Mouse (Mus musculus): ENCODE measurements around the gene Padi1. TPM values are rescaled to one million over a fixed set of nuclear protein-coding genes. Genes with fewer than 3 reads are reported as not detected.

Padi1 gene
- polyA plus RNA-seq, 1 experiment from 2014 or later = 0.16 TPM

GRCm38 (mm10) chr4:140836208-140836866 lies 9.2 kb downstream of the Padi1 start:
- H3K4me1 ChIP-seq = no peaks in the 10 kb centered on the region
- no peaks in the 10 kb centered on the region for H3K9me3 ChIP-seq
- H3K27me3 ChIP-seq = no peaks in the 10 kb centered on the region
- no peak overlapping the region for H3K27ac ChIP-seq
- 62% methylated on average over 11 of the region's 11 CpGs for WGBS
- no peak for ATAC-seq (ENCODE audit: borderline replicate concordance, extremely low read depth, low FRiP score, low TSS enrichment)
- no peaks in the 10 kb centered on the region for H3K36me3 ChIP-seq
- no peak overlapping the region for H3K4me2 ChIP-seq
- H3K4me3 ChIP-seq = no peak overlapping the region
- no peak overlapping the region for H3K9ac ChIP-seq

- H3K4me2 ChIP-seq = no peak overlapping the region
- H3K9ac ChIP-seq = no peak overlapping the region
- no peak overlapping the region for H3K27ac ChIP-seq
- no peak overlapping the region for H3K4me3 ChIP-seq
- H3K9me3 ChIP-seq = no peaks in the 10 kb centered on the region
- no peak for ATAC-seq (ENCODE audit: borderline replicate concordance, extremely low read depth, low FRiP score, low TSS enrichment)
- no peaks in the 10 kb centered on the region for H3K4me1 ChIP-seq
- no peaks in the 10 kb centered on the region for H3K36me3 ChIP-seq
- 4% methylated on average over 8 of the region's 10 CpGs for WGBS
- H3K27me3 ChIP-seq = no peaks in the 10 kb centered on the region
These were observed 9.9 kb downstream of the Padi1 start for GRCm38 (mm10) chr4:140835682-140836081.

- H3K27me3 ChIP-seq = no peaks in the 10 kb centered on the region
- 64% methylated on average over 6 of the region's 6 CpGs for WGBS
- ATAC-seq (ENCODE audit: borderline replicate concordance, extremely low read depth, low FRiP score, low TSS enrichment) = no peak
- H3K4me3 ChIP-seq = no peak overlapping the region
- H3K4me2 ChIP-seq = no peak overlapping the region
- H3K9ac ChIP-seq = no peak overlapping the region
- H3K9me3 ChIP-seq = no peaks in the 10 kb centered on the region
- H3K27ac ChIP-seq = no peak overlapping the region
- H3K4me1 ChIP-seq = no peaks in the 10 kb centered on the region
- H3K36me3 ChIP-seq = no peaks in the 10 kb centered on the region
These were observed 11.1 kb downstream of the Padi1 start for GRCm38 (mm10) chr4:140834327-140834934.

GRCm38 (mm10) chr4:140832821-140833220 lies 12.8 kb downstream of the Padi1 start:
- no peaks in the 10 kb centered on the region for H3K36me3 ChIP-seq
- no peak overlapping the region for H3K4me3 ChIP-seq
- H3K27ac ChIP-seq = no peak overlapping the region
- H3K4me2 ChIP-seq = no peak overlapping the region
- no peaks in the 10 kb centered on the region for H3K9me3 ChIP-seq
- WGBS = 40% methylated on average over 8 of the region's 8 CpGs
- ATAC-seq (ENCODE audit: borderline replicate concordance, extremely low read depth, low FRiP score, low TSS enrichment) = no peak
- no peak overlapping the region for H3K9ac ChIP-seq
- H3K27me3 ChIP-seq = no peaks in the 10 kb centered on the region
- no peaks in the 10 kb centered on the region for H3K4me1 ChIP-seq

- Histone ChIP-seq H3K27me3 (no peaks in the 10 kb centered on the region), H3K4me2 (no peak overlapping the region), H3K4me3 (no peak overlapping the region)
These were observed 13.8 kb downstream of the Padi1 start for GRCm38 (mm10) chr4:140831808-140832207.

GRCm38 (mm10) chr4:140827237-140827636 lies 18.3 kb downstream of the Padi1 start:
- Histone ChIP-seq H3K4me1 (no peaks in the 10 kb centered on the region), H3K27me3 (no peaks in the 10 kb centered on the region), H3K4me2 (no peak overlapping the region), H3K9me3 (no peaks in the 10 kb centered on the region), H3K9ac (no peak overlapping the region), H3K4me3 (no peak overlapping the region), H3K27ac (no peak overlapping the region), H3K36me3 (no peaks in the 10 kb centered on the region)
- WGBS = 46% methylated on average over 3 of the region's 3 CpGs
- ATAC-seq (ENCODE audit: borderline replicate concordance, extremely low read depth, low FRiP score, low TSS enrichment) = no peak

More at GRCm38 (mm10) chr4:140831808-140832207, 13.8 kb downstream of the Padi1 start:
- Histone ChIP-seq H3K4me1 (no peaks in the 10 kb centered on the region), H3K9ac (no peak overlapping the region), H3K36me3 (no peaks in the 10 kb centered on the region), H3K9me3 (no peaks in the 10 kb centered on the region), H3K27ac (no peak overlapping the region)
- no peak for ATAC-seq (ENCODE audit: borderline replicate concordance, extremely low read depth, low FRiP score, low TSS enrichment)
- 68% methylated on average over 4 of the region's 4 CpGs for WGBS

- Histone ChIP-seq H3K4me2 (no peak overlapping the region), H3K4me3 (no peak overlapping the region), H3K4me1 (no peaks in the 10 kb centered on the region), H3K27ac (no peak overlapping the region), H3K27me3 (no peaks in the 10 kb centered on the region), H3K9me3 (no peaks in the 10 kb centered on the region), H3K9ac (no peak overlapping the region), H3K36me3 (no peaks in the 10 kb centered on the region)
- no peak for ATAC-seq (ENCODE audit: borderline replicate concordance, extremely low read depth, low FRiP score, low TSS enrichment)
- WGBS = 52% methylated on average over 11 of the region's 11 CpGs
These were observed 19.6 kb downstream of the Padi1 start for GRCm38 (mm10) chr4:140825942-140826341.

GRCm38 (mm10) chr4:140821988-140822387 lies 23.6 kb downstream of the Padi1 start:
- no peak overlapping the region for H3K9ac ChIP-seq
- 70% methylated on average over 5 of the region's 5 CpGs for WGBS
- H3K4me1 ChIP-seq = no peaks in the 10 kb centered on the region
- ATAC-seq (ENCODE audit: borderline replicate concordance, extremely low read depth, low FRiP score, low TSS enrichment) = no peak
- no peaks in the 10 kb centered on the region for H3K36me3 ChIP-seq
- H3K27ac ChIP-seq = no peak overlapping the region
- no peak overlapping the region for H3K4me3 ChIP-seq
- no peaks in the 10 kb centered on the region for H3K9me3 ChIP-seq
- no peak overlapping the region for H3K4me2 ChIP-seq
- H3K27me3 ChIP-seq = no peaks in the 10 kb centered on the region

- H3K9ac ChIP-seq = no peak overlapping the region
- H3K27me3 ChIP-seq = no peaks in the 10 kb centered on the region
- WGBS = 91% methylated on average over 8 of the region's 8 CpGs
- H3K36me3 ChIP-seq = no peaks in the 10 kb centered on the region
- no peak overlapping the region for H3K27ac ChIP-seq
- H3K4me3 ChIP-seq = no peak overlapping the region
- H3K9me3 ChIP-seq = no peaks in the 10 kb centered on the region
- H3K4me2 ChIP-seq = no peak overlapping the region
- no peak for ATAC-seq (ENCODE audit: borderline replicate concordance, extremely low read depth, low FRiP score, low TSS enrichment)
- peaks cover 12% of the 10 kb centered on the region for H3K4me1 ChIP-seq
These were observed 28.2 kb downstream of the Padi1 start for GRCm38 (mm10) chr4:140817413-140817812.

- H3K36me3 ChIP-seq = no peaks in the 10 kb centered on the region
- H3K9me3 ChIP-seq = no peaks in the 10 kb centered on the region
- WGBS = 20% methylated on average over 10 of the region's 10 CpGs
- H3K27me3 ChIP-seq = no peaks in the 10 kb centered on the region; the same call in 1 of the 2 replicates
- no peak overlapping the region for H3K9ac ChIP-seq
- H3K4me1 ChIP-seq = peaks cover 12% of the 10 kb centered on the region
- no peak for ATAC-seq (ENCODE audit: borderline replicate concordance, extremely low read depth, low FRiP score, low TSS enrichment)
- H3K4me3 ChIP-seq = no peak overlapping the region
- H3K4me2 ChIP-seq = no peak overlapping the region
- no peak overlapping the region for H3K27ac ChIP-seq
These were observed 29.3 kb downstream of the Padi1 start for GRCm38 (mm10) chr4:140815996-140816917.

GRCm38 (mm10) chr4:140815496-140815895 lies 30.1 kb downstream of the Padi1 start:
- H3K4me1 ChIP-seq = peaks cover 12% of the 10 kb centered on the region
- WGBS = 52% methylated on average over 5 of the region's 5 CpGs

More at GRCm38 (mm10) chr4:140815496-140815895, 30.1 kb downstream of the Padi1 start:
- no peaks in the 10 kb centered on the region; the same call in 1 of the 2 replicates for H3K27me3 ChIP-seq
- no peak overlapping the region for H3K9ac ChIP-seq
- no peak for ATAC-seq (ENCODE audit: borderline replicate concordance, extremely low read depth, low FRiP score, low TSS enrichment)
- no peak overlapping the region for H3K4me3 ChIP-seq
- H3K36me3 ChIP-seq = no peaks in the 10 kb centered on the region
- H3K9me3 ChIP-seq = no peaks in the 10 kb centered on the region
- no peak overlapping the region for H3K4me2 ChIP-seq
- no peak overlapping the region for H3K27ac ChIP-seq
